Mouse (Mus musculus) gastrocnemius, adult 18-20 months (tissue): ENCODE measurements around the gene Gm10413. TPM values are rescaled to one million over a fixed set of nuclear protein-coding genes. Genes with fewer than 3 reads are reported as not detected.
"Not testable (repeated sequence)": the region's sequence is repeated elsewhere in the genome, so short reads cannot be mapped to it uniquely, and the experiment has no call there.

Experiments
- DNase-seq: peaks from one replicate; pipeline ENCODE4 v3.0.0; 2021; ENCODE audit warnings: low spot score
- long read RNA-seq, 2 experiments: library from polyadenylated mRNA; stranded (forward); transcript quantifications; one replicate each; pipeline ENCODE4 v2.0.0; 2021
- total RNA-seq, 2 experiments: library from RNA; stranded (reverse); gene quantifications; 2 replicates each; pipeline ENCODE4 v1.2.3; 2021

Gene Gm10413
- total RNA-seq, result not detected
- long read RNA-seq, experiment 1, result 0 reads
- long read RNA-seq, experiment 2, result 0 reads

DNA sequence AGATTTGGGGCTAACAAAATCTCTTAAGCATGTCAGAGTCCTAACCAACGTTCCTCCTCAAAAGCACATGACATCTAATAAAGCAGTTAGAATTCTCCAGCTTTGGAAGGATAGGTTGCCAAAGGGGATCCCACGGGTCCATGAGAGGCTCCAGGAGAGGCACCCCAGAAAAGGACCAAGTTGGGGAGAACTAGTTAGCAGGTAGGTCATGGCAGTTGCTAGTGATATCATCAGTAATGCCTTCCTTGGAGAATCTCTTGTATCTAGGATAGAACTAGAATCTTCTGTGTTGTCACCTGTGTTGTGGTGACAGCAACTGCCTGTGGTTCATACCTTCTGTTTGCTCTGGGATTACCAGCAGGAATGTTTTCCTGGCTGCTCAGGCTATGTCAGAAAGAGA is at the start of gene Gm10413:
Gm10413 (plus strand) TSS at position 301 of the 400 bp plus-strand sequence.
- DNase-seq, result not testable (repeated sequence)

GRCm38 (mm10) chr14:3412314-3412713 is 17.4 kb downstream of the Gm10413 start, which contains the start of gene Gm10409:
Gm10409 (plus strand) TSS chr14:3412614.
- not testable (repeated sequence) for DNase-seq

DNA sequence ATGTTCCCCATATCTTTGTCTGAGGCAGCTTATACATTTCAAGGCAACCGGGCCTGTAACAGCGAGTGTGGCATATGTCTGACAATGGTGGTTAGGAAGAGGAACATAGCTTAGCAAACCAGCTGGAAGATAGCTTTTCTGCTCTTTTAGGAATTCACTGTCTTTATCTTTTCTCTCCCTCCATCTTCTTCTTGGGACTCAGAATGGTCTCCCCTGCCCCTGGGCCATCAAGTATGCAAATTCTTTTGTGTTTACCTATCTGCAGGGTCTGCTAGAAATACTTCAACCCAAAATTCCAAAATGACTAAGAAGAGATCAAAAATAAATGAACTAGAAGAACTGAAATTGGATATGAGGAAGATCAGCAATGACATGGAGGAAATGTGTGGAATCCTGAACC is 32.9 kb downstream of the Gm10413 start, which contains the start of gene Gm3005:
Gm3005 (plus strand) TSS at position 301 of the 400 bp plus-strand sequence.
- DNase-seq, result not testable (repeated sequence)

- DNase-seq, result not testable (repeated sequence)
Measured at GRCm38 (mm10) chr14:3449079-3449478, 54.2 kb downstream of the Gm10413 start, which contains the start of gene Gm10408. Gm10408 (plus strand) TSS chr14:3449379.

Other genes with a start within 250 kb of the Gm10413 start
- not detected for gene Gm5795, start 206.8 kb upstream of the Gm10413 start, total RNA-seq
- gene D830030K20Rik, start 186.6 kb upstream of the Gm10413 start, total RNA-seq, result under 1 TPM in 1 of 2 experiments, not detected in 1; 0.32 TPM
- gene Gm2956, start 62.5 kb upstream of the Gm10413 start, total RNA-seq, result not detected
- gene Gm10409, start 17.5 kb downstream of the Gm10413 start, total RNA-seq, result under 1 TPM in 1 of 2 experiments, not detected in 1; 0.21 TPM
- gene Gm3005, start 33.0 kb downstream of the Gm10413 start, total RNA-seq, result not detected
- gene Gm10408, start 54.3 kb downstream of the Gm10413 start, total RNA-seq, result not detected
- not detected for gene Gm3012, start 239.4 kb downstream of the Gm10413 start, total RNA-seq